Mouse (Mus musculus): ENCODE measurements around the gene Ofd1.

The Ofd1 gene

GRCm38 (mm10) chrX:166360455-166360854 lies 80.0 kb downstream of the Ofd1 start:
- peak; percentile 80 for DNase-seq (ENCODE audit: low read depth, low spot score)

DNA sequence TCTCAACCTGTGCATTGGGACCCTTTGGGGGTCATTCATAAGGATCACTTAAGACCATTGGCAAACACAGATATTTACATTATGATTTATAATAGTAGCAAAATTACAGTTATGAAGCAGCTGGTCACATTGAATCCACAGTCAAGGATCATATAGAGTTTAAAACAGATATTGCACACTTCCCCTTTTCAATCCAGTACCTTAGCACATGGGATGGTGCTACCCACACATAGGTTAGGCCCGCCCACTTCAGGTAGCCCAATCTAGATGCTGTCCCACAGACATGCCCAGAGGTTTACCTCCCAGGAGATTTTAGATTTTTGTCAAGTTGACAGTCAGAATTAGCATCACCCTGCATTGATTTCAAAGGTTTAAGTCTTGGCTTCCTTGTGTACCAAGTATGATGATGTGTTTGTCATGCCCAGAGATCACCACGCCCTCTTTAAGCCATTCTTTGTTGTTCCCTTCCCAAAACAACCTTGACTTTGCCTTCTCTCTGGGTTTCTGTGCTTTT lies 80.5 kb downstream of the Ofd1 start:
- no peak for DNase-seq (ENCODE audit: low read depth, low spot score)

DNA sequence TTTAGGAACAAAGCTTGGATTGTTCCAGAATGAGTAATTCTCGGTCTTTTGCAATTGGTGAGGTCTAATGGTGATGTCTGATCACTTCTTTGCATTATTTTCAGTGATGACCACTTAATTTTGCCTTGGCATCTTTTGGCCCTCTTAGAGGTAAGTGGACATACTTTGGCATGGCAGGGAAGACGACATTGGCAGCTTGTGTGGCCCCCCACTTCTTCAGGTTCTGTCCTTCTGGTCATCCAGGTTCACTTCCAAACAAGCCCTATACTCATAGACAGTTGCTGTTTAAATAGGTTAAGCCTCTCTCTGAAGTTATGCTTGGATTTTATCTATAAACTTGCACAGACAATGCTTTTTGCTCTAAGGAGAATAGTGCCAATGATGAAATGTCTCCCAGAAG lies 81.5 kb downstream of the Ofd1 start:
- no peak for DNase-seq (ENCODE audit: low read depth, low spot score)

- no peak for DNase-seq (ENCODE audit: low read depth, low spot score)
Observed at GRCm38 (mm10) chrX:166356276-166356675, 84.2 kb downstream of the Ofd1 start.

GRCm38 (mm10) chrX:166354913-166355312 lies 85.6 kb downstream of the Ofd1 start:
- no peak for DNase-seq (ENCODE audit: low read depth, low spot score)

DNA sequence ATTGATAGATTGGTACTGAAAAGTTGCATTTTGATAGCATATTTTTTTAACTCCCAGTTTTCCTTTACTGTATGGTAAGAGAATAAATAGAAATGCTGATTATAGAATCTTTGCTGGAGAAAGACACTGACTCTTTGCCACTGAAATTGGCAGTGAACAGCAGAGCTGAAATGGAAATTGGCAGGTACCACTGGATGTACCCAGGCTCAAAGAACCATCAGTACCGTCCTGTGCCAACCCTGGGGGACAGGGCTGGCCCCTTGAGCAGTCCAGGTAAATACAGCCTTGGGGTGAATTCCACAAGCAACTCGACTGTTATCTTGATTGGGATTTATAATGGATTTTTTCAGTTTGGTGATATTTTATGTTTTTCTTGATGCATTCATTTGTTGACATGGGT lies 87.1 kb downstream of the Ofd1 start:
- DNase-seq (ENCODE audit: low read depth, low spot score): no peak

DNA sequence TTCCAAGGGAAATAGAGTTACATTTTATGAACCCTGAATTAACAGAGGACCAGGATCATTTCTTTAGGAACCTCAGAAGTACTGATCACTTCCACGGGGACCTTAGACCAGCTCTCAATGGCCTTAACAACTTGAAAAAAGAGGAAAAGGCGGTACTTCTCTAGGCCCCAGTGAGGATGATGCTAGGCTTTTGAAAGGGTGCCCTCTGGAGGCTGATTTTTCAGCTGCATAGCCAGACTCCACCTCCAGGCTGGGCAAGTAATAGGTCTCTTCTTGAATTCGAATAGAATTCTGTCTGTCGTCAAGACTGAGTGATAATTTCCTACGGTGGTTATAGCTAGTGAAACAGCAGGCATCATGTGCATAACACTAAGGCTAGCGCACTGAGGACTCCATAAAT lies 88.7 kb downstream of the Ofd1 start:
- DNase-seq (ENCODE audit: low read depth, low spot score): peak; percentile 53

DNA sequence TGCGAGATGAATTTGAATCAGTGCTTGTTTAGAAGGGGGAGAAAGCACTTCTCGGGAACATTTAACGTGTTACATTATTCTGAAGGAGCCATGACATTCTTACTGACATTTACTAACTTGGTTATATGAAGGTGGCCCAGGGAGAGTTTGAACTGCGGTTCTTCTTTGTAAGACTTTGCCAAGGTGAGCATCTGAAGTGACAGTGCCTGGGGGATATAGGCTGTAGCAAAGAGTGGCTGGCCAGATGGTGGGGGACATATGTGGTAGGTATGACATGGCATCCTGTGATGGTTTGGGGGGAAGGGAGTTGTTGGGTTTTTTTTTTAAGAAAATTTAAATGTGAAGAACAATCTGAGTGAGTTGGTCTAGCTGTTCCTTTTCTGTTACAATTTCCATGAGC lies 91.9 kb downstream of the Ofd1 start:
- DNase-seq (ENCODE audit: low read depth, low spot score): no peak

- DNase-seq (ENCODE audit: low read depth, low spot score): no peak
Observed at GRCm38 (mm10) chrX:166348086-166348485, 92.4 kb downstream of the Ofd1 start.

GRCm38 (mm10) chrX:166344228-166345015 lies 96.1 kb downstream of the Ofd1 start:
- peak; percentile 69 for DNase-seq (ENCODE audit: low read depth, low spot score)

- DNase-seq (ENCODE audit: low read depth, low spot score): no peak
Observed at GRCm38 (mm10) chrX:166341795-166342194, 98.7 kb downstream of the Ofd1 start.
